Mouse (Mus musculus) hindbrain, embryonic 16.5 days (tissue): ENCODE data around the gene Gnb5. TPM values are rescaled to one million over a fixed set of nuclear protein-coding genes. Genes with fewer than 3 reads are reported as not detected.
A peak's percentile ranks its signal among the peaks of the same experiment; 100 is the strongest.

Source experiments
- ATAC-seq: fragments of 200-750 bp; cut with Nextera tagmentation; 2 replicates; pipeline ENCODE4 v1.8.0; 2017; ENCODE audit warnings: moderate TSS enrichment, moderate library complexity
- H3K27ac ChIP-seq: fragments of 300-500 bp; sonication (generic); 2 replicates; pipeline ENCODE4 v1.5.1; 2014; ENCODE audit warnings: low read depth, mild to moderate bottlenecking, control low read depth, low read length, moderate library complexity
- H3K27me3 ChIP-seq: fragments of 300-500 bp; sonication (generic); replicated peaks from 2 replicates; pipeline ENCODE4 v1.6.1; 2014; ENCODE audit warnings: low read length; ENCODE audit not compliant: control insufficient read depth, insufficient read depth
- H3K36me3 ChIP-seq: fragments of 300-500 bp; sonication (generic); 2 replicates; pipeline ENCODE4 v1.6.1; 2014; ENCODE audit warnings: mild to moderate bottlenecking, low read length, moderate library complexity, mixed read lengths; ENCODE audit not compliant: control insufficient read depth, insufficient read depth
- H3K4me1 ChIP-seq: fragments of 300-500 bp; sonication (generic); 2 replicates; pipeline ENCODE4 v1.6.1; 2014; ENCODE audit warnings: low read depth, low read length; ENCODE audit not compliant: control insufficient read depth, insufficient read depth
- H3K4me2 ChIP-seq: fragments of 300-500 bp; sonication (generic); 2 replicates; pipeline ENCODE4 v1.6.1; 2014; ENCODE audit warnings: mild to moderate bottlenecking, low read length, control low read depth, moderate library complexity
- H3K4me3 ChIP-seq: fragments of 300-500 bp; sonication (generic); 2 replicates; pipeline ENCODE4 v1.5.1; 2014; ENCODE audit warnings: mild to moderate bottlenecking, low read length, control low read depth, moderate library complexity
- H3K9ac ChIP-seq: fragments of 300-500 bp; sonication (generic); 2 replicates; pipeline ENCODE4 v1.6.1; 2014; ENCODE audit warnings: low read depth, mild to moderate bottlenecking, control low read depth, low read length, moderate library complexity
- H3K9me3 ChIP-seq: fragments of 300-500 bp; sonication (generic); 2 replicates; pipeline ENCODE4 v1.6.1; 2014; ENCODE audit warnings: mild to moderate bottlenecking, low read length, moderate library complexity; ENCODE audit not compliant: control insufficient read depth
- WGBS: fragments of 180-500 bp; shearing (Covaris S2); extraction: QIAGEN DNeasy Blood & Tissue Kit; methylation state at CpG from one replicate; pipeline ENCODE4 v1.1.7; 2014; 5-methylcytosine and 5-hydroxymethylcytosine counted together
- polyA plus RNA-seq: library from polyadenylated mRNA; unstranded; fragments of >200 nt; fragmentation: Nextera tagmentation; extraction: Ambion mirVana; gene quantifications from 2 replicates; pipeline ENCODE4 v1.2.1, GENCODE M21; 2015

Gene Gnb5
- polyA plus RNA-seq, 1 experiment from 2014 or later = 97.7 TPM

DNA sequence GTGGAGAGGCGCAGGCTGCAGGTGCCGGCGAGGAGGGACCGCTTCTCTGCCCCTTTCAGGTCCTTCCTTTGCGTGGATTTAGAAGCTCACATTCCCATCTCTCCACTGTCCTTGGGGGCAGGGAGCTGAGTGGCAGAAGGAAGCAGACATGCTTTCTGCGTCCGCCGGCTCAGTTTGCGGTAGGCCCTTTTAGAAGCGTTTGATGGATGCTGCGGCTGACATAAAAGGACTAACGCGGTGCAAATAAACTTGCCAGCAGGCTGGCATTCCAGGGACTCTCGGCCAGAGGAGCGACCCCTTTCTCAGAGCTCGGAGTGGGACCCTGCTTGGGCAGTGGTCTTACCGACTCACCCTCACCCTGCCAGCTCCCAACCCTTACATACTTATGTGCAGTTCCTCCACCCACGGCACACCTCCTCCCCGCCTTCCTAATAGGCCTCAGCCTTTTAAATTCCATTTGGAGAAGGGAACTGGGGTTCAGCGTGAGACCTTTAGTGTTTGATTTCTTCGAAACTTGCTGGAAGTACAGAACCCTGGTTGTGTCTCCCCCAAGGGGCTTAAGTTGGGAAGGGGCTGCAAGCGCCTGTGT lies 8.5 kb downstream of the Gnb5 start:
- H3K27me3 ChIP-seq = no peaks in the 10 kb centered on the region
- peak overlapping the region; percentile 91 for H3K27ac ChIP-seq
- peak overlapping the region; percentile 80 for H3K4me2 ChIP-seq
- peaks cover 11% of the 10 kb centered on the region for H3K4me1 ChIP-seq
- peak overlapping the region; percentile 80 for H3K9ac ChIP-seq
- H3K9me3 ChIP-seq = no peaks in the 10 kb centered on the region
- peak; percentile 16 for ATAC-seq
- H3K4me3 ChIP-seq = peak overlapping the region; percentile 80
- 3% methylated on average over 22 of the region's 22 CpGs for WGBS
- no peaks in the 10 kb centered on the region for H3K36me3 ChIP-seq

GRCm38 (mm10) chr9:75315238-75315637 lies 9.2 kb downstream of the Gnb5 start:
- no peak overlapping the region for H3K27ac ChIP-seq
- WGBS = 72% methylated on average over 3 of the region's 3 CpGs
- ATAC-seq = no peak
- peaks cover 11% of the 10 kb centered on the region for H3K4me1 ChIP-seq
- no peaks in the 10 kb centered on the region for H3K36me3 ChIP-seq
- H3K9me3 ChIP-seq = no peaks in the 10 kb centered on the region
- H3K4me3 ChIP-seq = peak overlapping the region; percentile 80
- H3K27me3 ChIP-seq = no peaks in the 10 kb centered on the region
- peak overlapping the region; percentile 80; the same call in 1 of the 2 replicates for H3K9ac ChIP-seq
- H3K4me2 ChIP-seq = peak overlapping the region; percentile 80

DNA sequence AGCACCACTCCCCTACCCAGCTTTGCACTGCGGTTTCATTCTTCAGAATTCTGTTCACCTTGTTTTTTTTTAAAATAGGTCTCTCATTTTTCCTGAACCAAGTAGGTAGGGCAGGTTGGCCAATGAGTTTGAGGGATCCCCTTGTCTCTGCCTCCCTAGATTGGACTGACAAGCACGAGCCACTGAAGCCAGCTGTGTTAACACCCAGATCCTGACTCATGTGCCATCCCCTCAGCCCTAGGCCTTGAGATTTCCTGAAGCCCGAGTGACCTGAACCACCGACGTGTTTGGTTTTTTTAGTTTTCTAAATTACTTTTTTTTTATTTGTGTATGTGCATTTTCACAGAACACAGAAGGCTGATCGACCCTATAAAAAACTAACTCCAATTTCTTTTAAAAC lies 10.7 kb downstream of the Gnb5 start:
- H3K36me3 ChIP-seq = no peaks in the 10 kb centered on the region
- WGBS = 94% methylated on average over 6 of the region's 6 CpGs

DNA sequence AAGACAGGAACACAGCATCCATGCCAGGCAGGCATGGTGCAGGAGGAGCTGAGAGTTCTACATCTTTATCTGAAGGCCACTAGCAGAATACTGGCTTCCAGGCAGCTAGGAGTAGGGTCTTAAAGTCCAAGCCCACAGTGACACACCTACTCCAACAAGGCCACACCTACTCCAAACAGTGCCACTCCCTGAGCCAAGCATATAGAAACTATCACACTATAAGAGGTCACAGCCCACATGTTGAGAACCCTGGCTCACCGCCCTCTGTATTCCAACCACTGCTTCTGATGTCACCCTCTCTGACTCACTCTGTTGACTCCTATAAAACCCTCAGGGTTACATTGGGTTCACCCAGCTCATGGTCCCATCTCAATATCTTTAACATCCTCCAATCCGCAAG lies 12.1 kb downstream of the Gnb5 start:
- no peaks in the 10 kb centered on the region for H3K27me3 ChIP-seq
- ATAC-seq = no peak
- H3K27ac ChIP-seq = no peak overlapping the region
- H3K4me3 ChIP-seq = no peak overlapping the region
- H3K9ac ChIP-seq = no peak overlapping the region
- H3K9me3 ChIP-seq = no peaks in the 10 kb centered on the region
- no peaks in the 10 kb centered on the region for H3K36me3 ChIP-seq
- WGBS = 93% methylated on average over 2 of the region's 2 CpGs
- no peak overlapping the region for H3K4me2 ChIP-seq
- peaks cover 11% of the 10 kb centered on the region for H3K4me1 ChIP-seq

More for the DNA sequence above, 10.7 kb downstream of the Gnb5 start:
- peaks cover 11% of the 10 kb centered on the region for H3K4me1 ChIP-seq
- ATAC-seq = no peak
- H3K4me2 ChIP-seq = no peak overlapping the region
- H3K9ac ChIP-seq = no peak overlapping the region
- H3K4me3 ChIP-seq = no peak overlapping the region
- no peaks in the 10 kb centered on the region for H3K9me3 ChIP-seq
- no peak overlapping the region for H3K27ac ChIP-seq
- H3K27me3 ChIP-seq = no peaks in the 10 kb centered on the region

DNA sequence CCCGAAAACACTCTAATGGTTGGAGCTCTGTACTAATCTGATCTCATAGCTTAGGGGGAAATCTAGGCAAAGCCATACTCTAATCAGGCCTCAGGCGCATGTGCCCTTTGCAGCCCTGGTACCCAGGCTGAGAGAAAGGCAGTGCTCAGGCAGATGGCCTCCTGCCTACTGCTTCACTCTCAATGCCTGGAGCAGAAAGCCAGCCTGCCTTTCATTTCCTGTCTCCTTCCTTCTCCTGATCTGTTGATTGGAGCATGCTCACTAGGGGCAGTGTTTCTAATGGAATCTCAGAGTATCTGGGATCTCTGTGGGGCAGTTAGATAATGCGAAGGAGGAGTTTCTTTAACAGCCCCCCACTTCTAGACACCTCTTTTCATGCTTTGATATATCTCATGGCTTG lies 13.3 kb downstream of the Gnb5 start:
- Histone ChIP-seq H3K36me3 (no peaks in the 10 kb centered on the region), H3K9ac (no peak overlapping the region), H3K9me3 (no peaks in the 10 kb centered on the region), H3K27me3 (no peaks in the 10 kb centered on the region), H3K4me1 (peaks cover 11% of the 10 kb centered on the region), H3K27ac (no peak overlapping the region), H3K4me3 (no peak overlapping the region), H3K4me2 (no peak overlapping the region)
- ATAC-seq = no peak
- 73% methylated on average over 3 of the region's 3 CpGs for WGBS

DNA sequence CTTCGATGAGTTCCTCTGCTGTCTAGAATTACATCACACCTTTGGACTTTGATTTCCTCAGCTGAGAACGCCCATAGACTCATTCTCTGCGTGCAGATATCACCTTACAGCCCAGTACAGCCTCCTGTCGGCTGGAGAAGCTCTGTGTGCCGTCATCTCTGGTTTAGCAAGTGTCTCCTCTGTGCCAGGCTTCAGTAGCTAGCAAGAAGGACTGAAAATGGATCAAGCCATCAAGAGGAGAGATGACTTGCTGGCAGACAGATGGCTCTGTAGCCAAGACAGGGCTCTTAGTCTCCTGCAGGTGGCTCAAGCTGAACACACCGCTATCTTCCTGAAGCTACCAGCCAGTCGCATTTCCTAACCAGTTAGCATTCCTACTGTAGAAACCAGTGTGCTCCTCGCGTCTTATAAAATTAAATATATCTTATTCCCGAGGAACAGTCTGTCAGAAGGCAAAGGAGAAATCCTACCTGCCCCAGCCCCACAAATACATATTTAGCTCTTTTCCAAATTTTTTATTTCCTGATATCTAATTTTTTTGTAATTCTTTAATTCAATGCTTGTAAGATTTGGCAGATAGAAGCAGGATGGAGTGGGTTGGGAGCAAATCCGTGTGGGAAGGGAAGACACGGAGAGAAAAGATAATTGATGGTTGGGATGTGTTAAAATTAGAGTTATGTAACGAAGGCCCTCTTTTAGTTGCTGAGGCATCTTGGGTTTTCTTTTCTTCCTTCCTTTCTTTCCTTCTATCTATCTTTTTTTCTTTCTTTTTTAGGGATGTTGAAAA lies 16.2 kb downstream of the Gnb5 start:
- no peaks in the 10 kb centered on the region for H3K27me3 ChIP-seq

DNA sequence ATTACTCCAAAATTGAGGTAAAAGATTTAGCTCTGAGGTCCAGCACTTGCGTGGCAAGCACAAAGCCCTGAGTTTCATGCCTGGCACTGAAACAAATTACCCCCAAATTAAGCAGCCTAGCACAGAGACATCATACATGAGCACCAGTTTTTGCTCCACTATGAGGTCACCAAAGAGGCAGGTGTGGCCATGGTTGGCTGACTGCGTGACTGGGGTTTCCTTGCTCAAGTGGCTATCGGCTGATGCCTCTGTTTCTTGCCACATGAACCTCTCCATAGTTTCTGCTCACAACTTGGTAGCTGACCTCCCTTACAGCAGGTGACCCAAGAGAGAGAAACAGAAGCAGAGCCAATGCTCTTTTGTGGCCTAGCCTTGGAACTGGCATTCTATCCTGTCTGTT lies 22.0 kb downstream of the Gnb5 start:
- 94% methylated on average over 3 of the region's 3 CpGs for WGBS
- Histone ChIP-seq H3K36me3 (peaks cover 12% of the 10 kb centered on the region), H3K27ac (no peak overlapping the region), H3K27me3 (no peaks in the 10 kb centered on the region), H3K4me3 (no peak overlapping the region), H3K9me3 (no peaks in the 10 kb centered on the region), H3K4me2 (no peak overlapping the region), H3K4me1 (no peaks in the 10 kb centered on the region), H3K9ac (no peak overlapping the region)
- no peak for ATAC-seq

More for the DNA sequence above, 16.2 kb downstream of the Gnb5 start:
- no peaks in the 10 kb centered on the region for H3K4me1 ChIP-seq
- no peaks in the 10 kb centered on the region; the same call in 1 of the 2 replicates for H3K36me3 ChIP-seq
- H3K9ac ChIP-seq = no peak overlapping the region
- H3K4me3 ChIP-seq = no peak overlapping the region
- WGBS = 85% methylated on average over 13 of the region's 13 CpGs
- H3K27ac ChIP-seq = no peak overlapping the region
- no peak overlapping the region for H3K4me2 ChIP-seq
- H3K9me3 ChIP-seq = no peaks in the 10 kb centered on the region
- no peak for ATAC-seq

DNA sequence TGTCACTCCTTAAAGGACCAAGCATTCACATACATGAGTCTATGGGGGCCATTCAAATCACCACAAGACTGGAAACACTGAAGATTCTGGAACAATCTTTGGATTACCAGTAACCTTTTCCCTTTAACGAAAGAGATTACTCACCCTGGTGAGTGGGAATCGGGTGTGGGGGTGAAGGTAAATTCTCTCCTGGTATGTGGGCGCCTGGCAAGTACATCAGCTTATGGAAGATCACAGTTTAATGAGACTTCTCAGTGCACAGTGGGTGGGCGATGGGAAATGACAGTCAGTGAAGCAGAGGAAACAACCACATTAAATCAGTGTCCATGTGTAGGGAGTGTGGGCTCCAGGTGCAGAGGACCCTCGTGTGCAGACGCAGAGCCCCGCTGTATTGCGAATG lies 24.7 kb downstream of the Gnb5 start:
- no peaks in the 10 kb centered on the region for H3K4me1 ChIP-seq
- no peak for ATAC-seq
- 78% methylated on average over 8 of the region's 8 CpGs for WGBS
- peaks cover 29% of the 10 kb centered on the region for H3K36me3 ChIP-seq
- no peak overlapping the region for H3K4me3 ChIP-seq
- H3K27ac ChIP-seq = no peak overlapping the region
- H3K9me3 ChIP-seq = no peaks in the 10 kb centered on the region
- no peaks in the 10 kb centered on the region for H3K27me3 ChIP-seq
- H3K9ac ChIP-seq = no peak overlapping the region
- H3K4me2 ChIP-seq = no peak overlapping the region

DNA sequence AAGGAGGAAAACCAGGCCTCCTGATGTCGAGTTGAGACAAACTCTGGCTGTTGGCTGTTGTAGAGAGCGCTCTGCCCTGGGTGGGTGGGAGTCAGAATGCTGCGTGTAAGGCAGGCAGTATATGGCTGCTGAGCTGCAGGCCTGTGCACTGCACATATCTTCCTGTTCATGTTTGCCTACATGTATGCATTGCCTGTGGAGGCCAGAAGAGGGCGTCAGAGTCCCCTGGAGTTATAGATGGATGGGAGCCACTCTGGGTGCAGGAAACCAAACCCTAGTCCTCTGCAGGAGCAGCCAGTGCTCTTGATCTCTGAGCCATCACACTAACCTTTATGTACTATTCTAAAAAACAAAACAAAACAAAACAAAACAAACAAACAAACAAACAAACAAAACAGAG lies 28.4 kb downstream of the Gnb5 start:
- H3K4me3 ChIP-seq = no peak overlapping the region
- no peaks in the 10 kb centered on the region for H3K9me3 ChIP-seq
- H3K9ac ChIP-seq = no peak overlapping the region
- H3K27ac ChIP-seq = no peak overlapping the region
- H3K4me2 ChIP-seq = no peak overlapping the region
- 84% methylated on average over 4 of the region's 4 CpGs for WGBS
- no peak for ATAC-seq
- peaks cover 52% of the 10 kb centered on the region for H3K36me3 ChIP-seq
- no peaks in the 10 kb centered on the region for H3K4me1 ChIP-seq
- H3K27me3 ChIP-seq = no peaks in the 10 kb centered on the region
